Mouse (Mus musculus) left cerebral cortex, postnatal 4 days (tissue): Measurements from ENCODE around the gene Oas1g. TPM values are rescaled to one million over a fixed set of nuclear protein-coding genes. Genes with fewer than 3 reads are reported as not detected.
A peak's percentile ranks its signal among the peaks of the same experiment; 100 is the strongest.
"Not testable (repeated sequence)": the region's sequence is repeated elsewhere in the genome, so short reads cannot be mapped to it uniquely, and the experiment has no call there.

Source experiments
- DNase-seq: peaks from one replicate; pipeline ENCODE4 v3.0.0-alpha.2; 2022
- intact Hi-C: fragments of 180-260 bp; cut with DNase I; formaldehyde crosslinking; loops from one replicate; pipeline ENCODE4 v1.15.1; 2025
- total RNA-seq, 2 experiments: library from RNA; stranded (reverse); gene quantifications; 2 replicates each; pipeline ENCODE4 v1.2.3; 2021

The Oas1g gene
- not detected for total RNA-seq

DNA sequence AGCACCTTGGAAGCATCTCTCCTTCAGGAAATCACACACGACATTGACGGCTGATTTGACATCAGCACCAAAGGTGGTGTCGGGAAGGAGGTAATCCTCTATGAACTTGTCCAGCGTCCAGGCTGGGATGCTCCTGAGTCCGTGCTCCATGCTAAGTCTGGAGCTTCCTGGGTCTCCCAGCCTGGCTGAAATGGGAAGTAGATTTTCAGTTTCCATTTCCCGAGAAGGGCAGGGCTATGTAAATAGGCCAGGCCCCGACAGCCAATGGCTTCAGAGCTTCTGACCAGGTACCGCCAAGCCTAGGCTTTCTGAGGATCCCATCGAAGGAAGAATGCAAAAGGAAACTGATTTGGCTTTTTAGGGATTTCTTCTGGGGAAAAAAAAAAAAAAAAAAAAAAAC lies at the start of gene Oas1g:
Gene Oas1g (minus strand): TSS at position 201 of the 400 bp plus-strand sequence.
- DNase-seq, intact Hi-C loops: not testable (repeated sequence)

DNA sequence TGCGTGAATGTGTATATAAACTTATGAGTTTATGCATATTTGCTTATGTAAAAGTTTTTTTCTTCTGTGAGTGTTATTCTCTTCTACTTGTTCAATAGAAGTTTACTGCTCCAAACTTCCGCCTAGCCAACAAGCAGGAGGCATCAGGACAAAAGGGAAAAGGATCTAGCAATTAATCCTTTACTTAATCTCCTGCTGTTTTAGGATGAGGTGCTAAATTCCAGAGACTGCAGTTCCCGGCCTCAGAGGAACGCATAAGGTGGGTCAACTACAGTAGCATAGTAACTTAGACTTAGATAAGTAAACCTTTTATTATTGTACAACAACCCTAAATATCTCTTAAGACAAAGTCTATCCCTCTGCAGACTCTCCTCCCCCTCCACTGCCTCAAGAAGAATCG lies 46.6 kb upstream of the Oas1g start:
- intact Hi-C loops, result no loop called here
- no peak for DNase-seq

DNA sequence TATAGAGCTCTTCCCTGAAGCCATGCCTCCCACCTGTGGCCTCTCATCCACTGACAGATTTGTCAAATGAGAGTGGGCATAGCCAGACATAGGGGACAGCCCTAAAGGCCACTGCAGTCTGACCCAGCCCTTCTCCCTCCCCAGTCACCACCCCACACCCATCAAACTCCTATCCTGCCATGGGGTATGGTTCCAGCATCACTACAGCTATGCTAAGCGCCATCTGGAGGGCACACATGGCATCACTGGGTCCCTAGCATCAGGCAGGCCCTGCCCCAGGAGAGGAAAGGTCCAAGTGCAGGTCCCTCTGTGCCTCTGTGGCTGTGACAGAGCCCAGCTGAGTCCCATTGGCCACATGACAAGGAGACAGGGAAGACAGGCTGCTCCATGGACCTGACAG lies 39.6 kb upstream of the Oas1g start:
- intact Hi-C loops, result loop anchor here (10.0 kb wide), 1 partner anchor 112 kb away; the partner anchor contains the start of gene Oas1c

DNA sequence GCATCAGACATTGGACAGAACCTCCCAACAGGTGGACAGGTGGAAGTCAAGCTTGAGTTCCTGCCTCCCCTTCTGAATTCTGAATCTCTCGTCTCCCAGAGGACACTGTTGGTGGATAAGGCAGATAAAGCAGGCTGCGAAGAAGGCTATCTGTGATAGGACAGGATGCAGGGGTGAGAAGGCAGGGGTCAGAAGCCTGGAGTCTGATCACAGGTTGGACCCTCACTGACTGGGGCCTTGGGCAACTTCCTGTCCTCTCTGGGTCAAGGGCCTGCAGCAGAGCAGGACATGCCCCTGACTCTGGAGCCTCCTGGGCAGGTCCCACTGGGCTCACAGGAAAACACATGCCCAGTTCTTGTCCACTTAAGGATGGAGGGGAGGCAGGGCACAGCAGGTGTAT lies 38.9 kb upstream of the Oas1g start:
- intact Hi-C loops, result loop anchor here (10.0 kb wide), 1 partner anchor 112 kb away; the partner anchor contains the start of gene Oas1c
- DNase-seq, result not testable (repeated sequence)

More for the DNA sequence above, 39.6 kb upstream of the Oas1g start:
- peak; percentile 21 for DNase-seq

DNA sequence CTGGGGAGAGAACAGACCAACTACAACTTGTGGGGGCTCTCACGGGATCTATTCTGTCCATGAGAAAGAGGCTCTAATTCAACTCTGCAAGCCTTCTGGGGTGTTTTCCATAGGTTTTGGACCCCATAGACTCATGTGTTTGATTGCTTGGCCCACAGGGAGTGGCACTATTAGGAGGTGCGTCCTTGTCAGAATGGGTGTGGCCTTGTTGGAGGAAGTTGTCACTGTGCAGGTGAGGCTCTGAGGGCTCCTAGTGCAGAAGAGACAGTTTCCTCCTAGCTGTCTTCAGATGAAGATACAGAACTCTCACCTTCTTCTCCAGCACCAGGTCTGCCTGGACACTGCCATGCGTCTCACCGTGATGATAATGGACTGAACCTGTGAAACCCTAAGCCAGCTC lies 37.1 kb upstream of the Oas1g start:
- DNase-seq, result not testable (repeated sequence)
- intact Hi-C loops, result loop anchor here (10.0 kb wide), 1 partner anchor 110 kb away; the partner anchor contains the start of gene Oas1c

DNA sequence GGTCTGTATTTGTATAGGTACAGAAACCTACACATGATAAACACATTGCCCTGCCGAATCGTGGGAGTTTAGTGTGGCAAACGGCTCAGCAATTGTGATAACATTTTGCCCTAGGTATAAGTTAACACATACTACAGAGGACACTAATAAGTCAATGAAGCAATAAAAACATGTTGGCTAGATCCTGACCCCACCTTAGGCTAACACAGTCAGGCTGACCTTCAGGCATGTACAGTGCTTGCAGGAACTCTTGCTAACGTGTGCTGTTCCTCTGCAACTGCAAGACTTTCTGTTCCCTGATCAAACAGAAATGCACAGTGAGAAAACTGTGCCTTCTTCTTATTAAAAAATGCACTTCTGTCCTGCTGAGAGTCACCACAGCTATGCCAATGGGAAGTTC lies 36.6 kb upstream of the Oas1g start:
- intact Hi-C loops, result loop anchor here (10.0 kb wide), 1 partner anchor 109 kb away; the partner anchor contains the start of gene Oas1c
- no peak for DNase-seq

DNA sequence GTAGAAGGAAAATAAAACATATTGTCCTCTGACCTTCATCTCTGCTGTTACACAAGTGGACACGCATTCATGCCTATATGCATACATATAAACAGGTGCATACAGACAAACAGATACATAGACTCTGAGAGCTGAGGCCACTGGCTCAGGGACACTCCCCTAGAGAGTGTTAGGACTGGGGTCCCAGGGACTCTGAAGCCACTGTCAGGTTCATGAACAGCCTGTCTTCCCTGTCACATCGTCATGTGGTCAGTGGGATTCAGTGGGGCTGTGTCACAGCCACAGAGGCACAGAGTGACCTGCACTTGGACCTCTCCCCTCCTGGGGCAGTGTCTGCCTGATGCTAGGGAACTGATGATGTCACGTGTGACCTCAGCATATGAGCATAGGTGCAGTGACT lies 32.9 kb upstream of the Oas1g start:
- intact Hi-C loops, result loop anchor here (10.0 kb wide), 1 partner anchor 105 kb away; the partner anchor contains the start of gene Oas1c
- DNase-seq, result no peak

DNA sequence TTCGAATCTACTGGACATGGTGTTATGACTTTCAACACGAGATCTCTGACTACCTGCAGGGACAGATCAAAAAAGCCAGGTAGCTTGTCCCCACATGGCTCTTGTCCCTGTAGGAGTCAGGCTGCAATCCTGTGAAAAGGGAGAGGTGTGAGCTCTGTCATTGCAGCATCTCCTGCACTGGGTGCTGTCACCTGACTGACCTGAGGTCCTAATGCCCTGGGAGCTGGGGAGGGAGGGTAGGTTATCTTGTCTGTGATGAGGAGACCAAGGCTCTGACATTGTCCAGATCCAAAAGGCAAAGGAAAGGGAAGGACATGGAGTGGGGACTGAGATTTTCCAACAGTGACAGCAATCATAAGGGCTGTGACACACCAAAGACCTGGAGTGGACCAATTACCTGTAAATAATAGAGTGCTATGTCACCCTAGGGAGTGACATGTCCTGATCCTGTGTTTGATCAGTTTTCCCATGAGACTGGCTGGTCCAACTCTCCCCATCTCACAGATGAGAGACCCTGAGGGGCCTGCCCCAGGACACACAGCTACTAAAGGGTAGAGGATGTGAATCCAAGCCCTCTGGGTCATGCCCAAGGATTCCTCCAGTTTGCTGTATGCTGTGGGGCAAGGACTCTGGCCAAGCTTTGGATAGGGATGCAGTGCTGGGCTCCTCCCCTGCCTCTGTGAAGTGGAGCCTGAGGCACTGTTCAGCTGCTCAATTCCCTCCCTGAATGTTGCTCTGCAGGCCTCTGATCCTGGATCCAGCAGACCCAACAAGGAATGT lies 31.9 kb upstream of the Oas1g start:
- intact Hi-C loops, DNase-seq: not testable (repeated sequence)

DNA sequence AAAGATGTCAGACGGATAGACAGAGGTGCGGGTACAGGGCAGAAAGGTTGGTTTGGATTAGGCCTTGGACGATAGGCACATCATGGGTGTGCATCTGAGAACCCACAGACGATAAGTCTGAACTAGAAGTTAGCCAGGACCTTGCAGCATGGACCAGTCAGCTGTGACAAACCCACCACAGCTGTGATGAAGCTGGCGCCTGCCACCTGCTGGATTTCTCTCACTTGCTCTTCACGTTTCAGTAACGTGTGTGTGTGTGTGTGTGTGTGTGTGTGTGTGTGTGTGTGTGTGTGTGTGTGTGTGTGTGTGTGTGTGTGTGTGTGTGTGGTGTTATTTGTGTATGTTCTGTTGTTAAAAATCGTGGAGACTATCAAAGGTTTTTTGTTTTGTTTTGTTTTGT lies 26.8 kb upstream of the Oas1g start, which contains the start of gene Oas1d:
Gene Oas1d (plus strand): TSS at position 333 of the 400 bp plus-strand sequence.
- DNase-seq, intact Hi-C loops: not testable (repeated sequence)

DNA sequence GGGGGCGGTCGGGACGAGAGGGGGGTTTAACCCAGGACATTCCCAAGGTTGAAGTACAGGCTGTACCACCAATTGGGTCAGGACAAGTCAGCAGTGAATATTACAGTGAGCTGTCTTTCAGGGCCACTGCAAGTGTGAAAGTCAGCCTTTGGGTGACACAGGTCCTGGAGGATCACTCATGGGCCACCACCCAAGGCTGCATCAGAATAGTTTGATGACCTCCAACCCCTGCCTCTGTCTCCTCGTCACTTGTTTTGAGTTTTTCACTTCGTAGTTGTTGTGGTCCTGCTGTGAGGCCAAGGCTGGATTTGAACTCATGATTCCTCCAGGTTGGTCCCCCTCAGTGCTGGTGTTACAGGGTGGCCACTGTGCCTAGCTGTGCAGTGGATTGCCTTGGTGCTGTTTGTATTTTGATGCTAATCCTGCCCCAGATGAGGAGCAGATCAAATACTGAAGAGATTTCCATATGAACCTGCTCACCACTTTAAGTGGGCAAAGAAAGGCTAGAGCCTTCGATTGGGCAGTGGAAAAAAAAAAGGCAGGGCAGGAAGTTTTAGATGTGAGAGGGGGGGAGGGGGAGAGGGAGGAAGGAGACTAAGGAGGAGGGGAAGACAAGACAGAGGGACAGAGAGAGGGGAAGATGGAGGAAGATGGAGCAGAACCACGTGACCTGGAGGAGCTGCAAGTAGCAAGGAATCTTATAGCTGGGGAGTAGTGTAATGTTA lies 20.9 kb upstream of the Oas1g start:
- no peak for DNase-seq
- intact Hi-C loops, result no loop called here

DNA sequence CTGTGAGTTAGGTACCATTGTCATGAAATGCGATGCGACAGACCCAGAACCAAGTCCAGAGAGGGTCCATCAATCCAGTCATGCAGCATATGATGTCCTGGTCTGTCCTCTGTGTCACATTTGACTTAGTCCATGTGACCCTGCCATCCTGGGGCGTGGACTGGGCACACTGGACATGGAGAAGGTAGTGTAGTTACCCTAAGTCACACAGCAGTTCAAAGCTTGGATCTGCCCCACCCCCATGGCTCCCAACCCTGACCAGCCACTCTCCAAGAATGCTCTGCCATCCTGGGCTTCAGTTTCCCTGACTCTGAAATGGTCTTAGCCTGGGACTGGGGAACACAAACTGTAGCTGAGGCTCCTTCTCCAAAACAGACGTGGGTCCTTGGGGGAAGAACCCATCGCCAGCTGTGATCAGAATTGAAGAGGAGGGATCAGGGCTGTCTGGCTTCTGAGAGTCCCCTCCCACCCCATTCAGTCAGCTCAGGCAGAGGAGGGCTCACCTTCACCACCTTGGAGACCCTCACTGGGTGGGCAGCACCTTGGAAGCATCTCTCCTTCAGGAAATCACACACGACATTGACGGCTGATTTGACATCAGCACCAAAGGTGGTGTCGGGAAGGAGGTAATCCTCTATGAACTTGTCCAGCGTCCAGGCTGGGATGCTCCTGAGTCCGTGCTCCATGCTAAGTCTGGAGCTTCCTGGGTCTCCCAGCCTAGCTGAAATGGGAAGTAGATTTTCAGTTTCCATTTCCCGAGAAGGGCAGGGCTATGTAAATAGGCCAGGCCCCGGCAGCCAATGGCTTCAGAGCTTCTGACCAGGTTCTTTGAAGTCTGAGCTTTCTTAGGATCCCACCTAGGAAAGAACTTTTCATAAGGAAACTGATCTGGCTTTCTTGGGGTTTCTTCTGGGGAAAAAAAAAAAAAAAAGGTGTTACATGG lies 19.6 kb upstream of the Oas1g start, which contains the start of gene Oas1a:
Gene Oas1a (minus strand): TSS at position 731 of the 943 bp plus-strand sequence.
- DNase-seq, intact Hi-C loops: not testable (repeated sequence)

DNA sequence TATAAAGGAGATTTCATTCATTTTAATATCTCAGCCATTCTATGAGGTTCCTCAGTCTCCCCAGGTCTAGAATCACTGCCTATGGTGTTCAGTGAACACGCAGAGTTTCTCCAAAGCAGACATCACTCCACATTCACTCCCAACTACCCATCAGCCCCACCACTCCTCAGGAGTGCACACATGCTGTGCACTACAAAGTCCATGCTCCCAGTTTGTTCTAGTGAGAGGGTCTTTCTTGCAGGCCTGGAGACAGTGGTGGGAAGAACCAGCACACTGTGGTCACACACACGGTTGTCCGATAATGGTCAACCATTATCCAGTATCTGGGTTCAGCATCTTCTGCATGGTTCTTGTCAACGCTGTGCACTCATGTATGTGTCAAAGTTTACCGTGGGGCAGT lies 14.6 kb upstream of the Oas1g start:
- intact Hi-C loops, result no loop called here

DNA sequence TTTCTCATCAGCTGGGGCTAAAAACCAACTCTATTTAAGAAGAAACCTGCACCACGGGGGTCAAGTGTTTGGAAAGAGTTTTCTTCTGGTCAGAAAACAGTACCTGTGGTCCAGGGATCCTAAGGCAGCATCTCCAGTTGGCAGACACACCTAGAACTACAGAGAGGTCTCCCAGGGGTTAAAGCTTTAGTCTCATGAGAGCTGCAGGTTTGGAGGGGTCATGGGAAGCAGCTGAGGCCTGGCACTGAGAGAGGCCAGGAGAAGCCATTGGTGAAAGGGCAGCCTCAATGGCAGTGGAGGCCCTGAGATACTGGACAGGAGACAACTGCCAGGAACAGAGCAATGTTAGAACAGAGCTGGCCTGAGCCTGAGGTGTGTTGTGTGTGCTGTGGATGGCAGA lies 13.3 kb upstream of the Oas1g start:
- no peak for DNase-seq
- intact Hi-C loops, result no loop called here

More for the DNA sequence above, 14.6 kb upstream of the Oas1g start:
- DNase-seq, result no peak

DNA sequence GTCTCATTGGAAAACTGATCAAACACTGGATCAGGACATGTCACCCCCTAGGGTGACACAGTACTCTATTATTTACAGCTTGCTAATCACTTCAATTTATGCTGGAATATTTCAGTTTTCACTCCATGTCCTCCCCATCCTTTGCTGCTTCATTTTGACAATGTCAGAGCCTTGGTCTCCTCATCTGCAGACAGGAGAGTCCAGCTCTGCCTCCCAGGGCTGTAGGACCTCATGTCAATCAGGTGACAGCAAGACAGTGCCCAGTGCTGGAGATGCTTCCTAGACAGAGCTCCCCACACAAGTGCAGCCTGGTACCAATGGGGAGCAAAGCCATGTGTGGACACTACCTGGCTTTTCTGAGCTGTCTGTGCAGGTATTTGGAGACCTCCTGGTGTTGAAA lies 11.3 kb upstream of the Oas1g start:
- intact Hi-C loops, result no loop called here

DNA sequence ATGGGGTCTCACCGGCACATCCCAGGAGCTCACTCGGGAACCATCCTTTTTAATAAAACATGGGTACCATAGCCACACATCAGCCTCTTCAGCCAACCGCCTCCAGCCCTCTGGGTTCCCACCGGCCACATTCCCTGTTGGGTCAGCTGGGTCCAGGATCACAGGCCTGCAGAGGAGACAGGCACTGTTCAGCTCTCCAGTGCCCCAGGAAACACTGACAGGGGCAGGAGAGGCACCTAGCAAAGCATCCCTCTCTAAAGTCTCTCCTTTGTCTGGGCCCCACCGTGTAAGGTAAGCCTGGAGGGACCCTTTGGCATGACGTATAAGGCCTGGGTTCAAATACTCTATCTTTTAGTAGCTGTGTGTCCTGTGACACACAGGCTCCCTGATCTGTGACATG lies 10.9 kb upstream of the Oas1g start:
- intact Hi-C loops, result no loop called here
- DNase-seq, result no peak

More for the DNA sequence above, 11.3 kb upstream of the Oas1g start:
- no peak for DNase-seq

DNA sequence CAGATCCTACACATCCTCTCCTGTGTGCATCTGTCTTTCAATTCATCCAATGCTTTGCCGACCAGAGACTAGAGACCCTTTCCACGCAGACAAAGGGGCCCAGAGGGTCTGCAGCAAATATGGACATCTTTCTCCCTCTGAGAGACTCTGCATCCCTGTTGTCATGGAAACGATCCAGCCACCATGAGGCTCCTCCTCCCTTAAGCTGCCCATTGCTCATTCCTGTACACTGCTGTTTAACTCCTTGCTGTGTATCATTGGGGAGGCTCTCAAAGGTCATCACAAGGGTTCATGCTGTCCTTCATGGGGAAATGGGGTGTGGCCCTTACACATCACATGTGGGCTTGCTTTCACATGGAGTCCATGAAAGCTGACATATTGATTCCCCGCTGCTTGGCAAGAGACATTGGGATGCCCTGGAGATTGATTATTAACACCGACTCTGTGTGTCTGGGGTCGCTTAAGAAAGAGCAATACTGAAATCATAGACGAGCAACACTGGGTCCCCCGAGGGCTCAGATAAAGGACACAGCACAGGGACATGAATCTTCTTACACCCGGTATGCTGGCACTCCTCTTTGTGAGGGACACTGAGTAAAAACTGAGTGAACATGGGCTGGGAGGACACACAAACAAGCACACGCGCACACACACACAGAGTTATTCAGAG lies 8.0 kb upstream of the Oas1g start:
- intact Hi-C loops, result no loop called here

DNA sequence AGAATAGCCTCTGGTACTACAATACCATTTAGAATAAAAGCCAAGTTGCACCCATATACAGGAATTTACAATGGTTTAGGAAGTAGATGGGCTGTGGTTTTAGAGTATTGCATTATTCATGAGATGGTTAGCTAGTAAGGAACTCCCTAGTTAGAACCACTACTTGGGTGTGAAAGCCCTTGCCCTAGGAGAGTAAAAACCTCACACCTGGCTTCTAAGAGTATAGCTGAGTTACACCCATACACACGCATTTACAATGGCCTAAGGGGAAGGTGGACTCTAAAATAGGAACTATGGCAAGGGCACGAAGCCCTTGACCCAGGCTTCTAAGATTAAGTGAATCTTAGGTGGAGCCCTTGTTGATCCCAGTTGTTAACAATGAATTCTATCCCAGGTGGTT lies 7.3 kb upstream of the Oas1g start:
- intact Hi-C loops, DNase-seq: not testable (repeated sequence)

More for the DNA sequence above, 8.0 kb upstream of the Oas1g start:
- DNase-seq, result no peak

DNA sequence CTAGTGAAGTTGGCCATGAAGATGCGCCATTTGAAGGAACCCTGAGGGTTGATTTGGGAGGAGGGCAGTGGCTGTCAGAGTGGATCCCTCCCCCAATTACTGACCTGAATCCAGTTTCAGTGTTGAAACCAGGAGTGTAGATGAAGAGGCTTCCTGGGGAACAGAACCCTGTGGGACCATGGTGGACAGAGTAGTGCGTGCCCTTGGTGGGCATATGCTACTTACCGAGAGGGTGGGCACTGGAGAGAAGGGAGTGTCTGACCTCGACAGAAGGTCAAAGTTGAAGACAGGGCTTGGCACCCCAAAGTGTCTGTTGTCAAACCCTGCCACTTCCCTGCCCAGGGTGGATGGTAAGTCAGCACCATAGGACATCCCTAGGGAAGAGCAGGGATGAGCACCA lies 6.5 kb upstream of the Oas1g start:
- intact Hi-C loops, DNase-seq: not testable (repeated sequence)

DNA sequence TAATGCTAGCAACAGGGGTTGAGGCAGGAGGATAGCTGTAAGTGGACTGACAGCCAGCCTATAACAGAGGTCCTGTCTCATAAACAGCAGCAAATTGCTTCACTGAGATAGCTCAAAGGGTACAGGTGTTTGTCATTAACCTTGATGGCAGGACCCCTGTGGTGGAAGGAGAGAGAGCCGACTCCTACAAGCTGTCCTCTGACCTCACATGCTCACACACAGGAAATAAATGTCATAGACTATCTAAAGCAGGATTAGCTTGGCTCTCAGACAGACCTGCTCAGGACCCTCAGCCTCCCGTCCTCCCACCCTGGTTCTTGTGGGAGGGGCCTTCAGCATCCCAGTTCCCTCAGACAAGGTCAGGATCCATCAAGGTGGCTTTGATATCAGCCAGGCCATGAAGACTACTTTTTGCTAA lies 4.8 kb upstream of the Oas1g start:
- no peak for DNase-seq
- intact Hi-C loops, result no loop called here
